Mouse (Mus musculus): Measurements from ENCODE around the gene Cyp2d34. TPM values are rescaled to one million over a fixed set of nuclear protein-coding genes. Genes with fewer than 3 reads are reported as not detected.

Cyp2d34 gene
- polyA plus RNA-seq, 1 experiment: 0.46 TPM

DNA sequence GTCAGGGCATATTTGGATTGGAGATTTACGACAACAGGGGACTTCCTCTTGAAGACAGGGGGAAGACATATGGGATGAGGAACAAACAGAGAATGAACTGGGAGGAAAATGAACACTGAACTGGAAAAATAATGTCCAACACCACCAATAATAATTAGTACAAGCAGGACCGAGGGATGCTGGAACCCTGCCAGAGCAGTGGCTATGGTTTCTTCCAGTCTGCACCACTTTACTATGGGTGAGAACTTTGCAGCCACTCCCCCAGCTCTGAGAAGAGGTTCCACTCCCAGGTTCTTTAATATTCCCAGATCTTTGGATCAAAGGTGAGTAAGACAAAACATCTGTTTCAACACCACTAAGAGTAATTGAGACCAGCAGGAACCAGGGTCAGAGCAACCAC lies 41.7 kb downstream of the Cyp2d34 start:
- 82% methylated on average over 2 of the region's 2 CpGs for WGBS
- no peak for DNase-seq
- no peak for TF ChIP-seq CTCF (IDR thresholded peaks at IDR 0.05; ENCODE audit: borderline replicate concordance, control insufficient read depth, extremely low read depth, insufficient read depth, low read length, poor library complexity)
- TF ChIP-seq POLR2A (IDR thresholded peaks at IDR 0.05; ENCODE audit: control insufficient read depth, extremely low read depth, insufficient read depth, low read length, poor library complexity): no peak
- Histone ChIP-seq H3K4me1 (replicated peaks; ENCODE audit: control insufficient read depth, insufficient read depth, low read length) (no peaks in the 10 kb centered on the region), H3K27me3 (ENCODE audit: control insufficient read depth, insufficient read depth, low read length) (no peaks in the 10 kb centered on the region), H3K36me3 (ENCODE audit: control insufficient read depth, insufficient read depth, low read length) (no peaks in the 10 kb centered on the region), H3K27ac (ENCODE audit: control insufficient read depth, insufficient read depth, low read length) (no peak overlapping the region), H3K4me3 (ENCODE audit: control insufficient read depth, insufficient read depth, low read length) (no peak overlapping the region)

DNA sequence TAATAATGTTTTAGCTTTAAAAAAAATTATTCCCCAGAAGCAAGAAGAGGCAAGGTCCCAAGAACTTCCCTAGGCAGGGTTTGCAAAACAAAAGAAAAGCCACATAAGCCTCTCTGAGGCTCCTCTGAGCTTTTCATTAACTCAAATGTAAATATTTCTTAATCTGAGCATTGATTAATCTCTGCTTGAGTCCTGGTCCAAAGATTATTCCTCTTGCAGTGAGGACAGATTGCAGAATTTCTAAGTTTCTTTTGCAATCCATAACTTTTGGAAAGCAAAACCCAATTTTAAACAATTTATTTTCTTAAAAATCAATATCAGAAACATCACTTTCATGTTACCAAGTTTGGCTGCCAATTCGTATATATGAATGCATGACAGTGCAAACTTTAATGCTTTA lies 47.9 kb downstream of the Cyp2d34 start:
- H3K36me3 ChIP-seq (ENCODE audit: control insufficient read depth, insufficient read depth, low read length): no peaks in the 10 kb centered on the region
- no peak for TF ChIP-seq POLR2A (IDR thresholded peaks at IDR 0.05; ENCODE audit: control insufficient read depth, extremely low read depth, insufficient read depth, low read length, poor library complexity)
- no peak for TF ChIP-seq CTCF (IDR thresholded peaks at IDR 0.05; ENCODE audit: borderline replicate concordance, control insufficient read depth, extremely low read depth, insufficient read depth, low read length, poor library complexity)
- H3K27me3 ChIP-seq (ENCODE audit: control insufficient read depth, insufficient read depth, low read length): no peaks in the 10 kb centered on the region
- H3K4me1 ChIP-seq (replicated peaks; ENCODE audit: control insufficient read depth, insufficient read depth, low read length): no peaks in the 10 kb centered on the region
- no peak for DNase-seq
- no peak overlapping the region for H3K4me3 ChIP-seq (ENCODE audit: control insufficient read depth, insufficient read depth, low read length)
- no peak overlapping the region for H3K27ac ChIP-seq (ENCODE audit: control insufficient read depth, insufficient read depth, low read length)
- 80% methylated on average over 1 of the region's 1 CpGs for WGBS

Other genes with a start within 250 kb of the Cyp2d34 start
- 12.6 and 15.7 TPM in 2 replicates for gene Cyp2d22, start 240.7 kb downstream of the Cyp2d34 start, polyA plus RNA-seq (2012; rRNA removed)
- not detected in 2 replicates for gene Cyp2d11, start 226.9 kb downstream of the Cyp2d34 start, polyA plus RNA-seq (2012; rRNA removed)
- gene Cyp2d10, start 213.8 kb downstream of the Cyp2d34 start, polyA plus RNA-seq (2012; rRNA removed): 0.28 and 2.5 TPM in 2 replicates
- gene Cyp2d9, start 187.5 kb downstream of the Cyp2d34 start, polyA plus RNA-seq (2012; rRNA removed): 0.22 and 0.23 TPM in 2 replicates
- 0.27 and 0.39 TPM in 2 replicates for gene Cyp2d12, start 65.9 kb downstream of the Cyp2d34 start, polyA plus RNA-seq (2012; rRNA removed)
- gene Cyp2d40, start 143.2 kb upstream of the Cyp2d34 start, polyA plus RNA-seq (2012; rRNA removed): 0.19 and 0.47 TPM in 2 replicates
- gene Cyp2d26, start 173.3 kb upstream of the Cyp2d34 start, polyA plus RNA-seq (2012; rRNA removed): 0.57 and 3.7 TPM in 2 replicates

Data from thymus, adult 2 months (tissue).